Mouse (Mus musculus) liver, embryonic 11.5 days (tissue): ENCODE measurements around the gene Spsb4. TPM values are rescaled to one million over a fixed set of nuclear protein-coding genes. Genes with fewer than 3 reads are reported as not detected.

Experiments
- ATAC-seq: fragments of 200-750 bp; cut with Nextera tagmentation; replicated peaks from 2 replicates; pipeline ENCODE4 v1.8.0; 2017; ENCODE audit warnings: moderate number of reproducible peaks, mild to moderate bottlenecking, moderate TSS enrichment, moderate library complexity; ENCODE audit not compliant: low FRiP score
- DNase-seq: peaks from one replicate; pipeline ENCODE4 v3.0.0-alpha.2; 2017; ENCODE audit warnings: low spot score
- H3K27ac ChIP-seq: fragments of 300-500 bp; sonication (generic); 2 replicates; pipeline ENCODE4 v1.5.1; 2014; ENCODE audit warnings: mild to moderate bottlenecking, low read depth, low read length, control low read depth
- H3K27me3 ChIP-seq: fragments of 300-500 bp; sonication (generic); replicated peaks from 2 replicates; pipeline ENCODE4 v1.6.1; 2014; ENCODE audit warnings: low read length, mixed read lengths; ENCODE audit not compliant: control insufficient read depth, insufficient read depth
- H3K36me3 ChIP-seq: fragments of 300-500 bp; sonication (generic); 2 replicates; pipeline ENCODE4 v1.6.1; 2014; ENCODE audit warnings: mild to moderate bottlenecking, low read length, moderate library complexity, mixed read lengths; ENCODE audit not compliant: control insufficient read depth, insufficient read depth
- H3K4me1 ChIP-seq: fragments of 300-500 bp; sonication (generic); replicated peaks from 2 replicates; pipeline ENCODE4 v1.6.1; 2014; ENCODE audit warnings: low read length, mixed read lengths; ENCODE audit not compliant: control insufficient read depth, insufficient read depth
- H3K4me2 ChIP-seq: fragments of 300-500 bp; sonication (generic); 2 replicates; pipeline ENCODE4 v1.6.1; 2014; ENCODE audit warnings: mild to moderate bottlenecking, control low read depth, moderate library complexity
- H3K4me3 ChIP-seq: fragments of 300-500 bp; sonication (generic); 2 replicates; pipeline ENCODE4 v1.5.1; 2014; ENCODE audit warnings: low read depth, low read length, control low read depth
- H3K9ac ChIP-seq: fragments of 300-500 bp; sonication (generic); 2 replicates; pipeline ENCODE4 v1.6.1; 2014; ENCODE audit warnings: low read depth, low read length, control low read depth
- H3K9me3 ChIP-seq: fragments of 300-500 bp; sonication (generic); 2 replicates; pipeline ENCODE4 v1.6.1; 2016; ENCODE audit warnings: low read length, inconsistent platforms, mixed read lengths; ENCODE audit not compliant: control insufficient read depth
- WGBS: fragments of 180-500 bp; shearing (Covaris S2); extraction: QIAGEN DNeasy Blood & Tissue Kit; methylation state at CpG from one replicate; pipeline ENCODE4 v1.1.7; 2014; 5-methylcytosine and 5-hydroxymethylcytosine counted together
- polyA plus RNA-seq: library from polyadenylated mRNA; unstranded; fragments of >200 nt; fragmentation: Nextera tagmentation; extraction: Ambion mirVana; gene quantifications from 2 replicates; pipeline ENCODE4 v1.2.1, GENCODE M21; 2014

Spsb4 gene
- polyA plus RNA-seq, 1 experiment from 2014 or later, result 8.1 TPM

DNA sequence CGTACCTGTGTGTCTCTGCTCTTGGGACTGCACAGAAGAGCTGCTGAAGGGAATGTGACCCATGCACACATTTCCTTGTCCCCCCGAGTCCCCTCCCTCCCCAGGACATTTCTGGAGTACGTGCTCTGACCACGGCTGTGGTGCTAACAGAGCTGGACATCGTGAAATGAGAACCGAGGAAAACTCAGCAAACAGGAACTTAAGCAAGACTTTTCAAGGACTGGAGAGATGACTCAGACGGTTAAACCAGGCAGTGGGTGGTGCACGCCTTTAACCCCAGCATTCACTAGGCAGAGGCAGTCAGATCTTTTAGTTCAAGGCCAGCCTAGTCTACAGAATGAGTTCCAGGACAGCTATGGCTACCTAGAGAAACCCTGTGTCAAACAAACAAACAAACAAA is 1.5 kb upstream of the Spsb4 start:
- Histone ChIP-seq H3K36me3 (no peaks in the 10 kb centered on the region), H3K27ac (no peak overlapping the region), H3K9ac (no peak overlapping the region), H3K4me2 (no peak overlapping the region), H3K4me3 (no peak overlapping the region), H3K27me3 (peaks cover 50% of the 10 kb centered on the region), H3K4me1 (no peaks in the 10 kb centered on the region; the same call in 1 of the 2 replicates), H3K9me3 (no peaks in the 10 kb centered on the region)
- ATAC-seq, result no peak
- DNase-seq, result no peak
- 57% methylated on average over 8 of the region's 8 CpGs for WGBS

DNA sequence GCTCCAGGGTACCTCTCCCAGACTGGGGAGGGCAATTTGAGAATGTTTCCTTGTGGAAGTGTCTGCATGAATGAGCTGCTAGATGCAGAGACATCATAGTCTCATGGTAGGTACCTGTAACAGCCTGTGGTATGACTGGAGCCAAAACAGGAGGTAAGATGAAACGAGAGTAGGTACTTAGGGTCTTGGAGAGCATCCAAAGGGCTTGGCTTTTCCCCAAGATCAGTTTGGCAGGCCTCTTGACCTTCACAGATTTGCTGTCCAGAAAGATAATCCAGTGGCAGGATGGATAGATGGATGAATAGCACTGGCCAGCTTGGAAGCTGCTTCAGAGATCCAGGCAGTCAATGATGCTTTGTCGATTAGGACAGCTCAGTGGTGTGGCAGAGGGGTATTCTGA is 1.0 kb upstream of the Spsb4 start:
- no peak overlapping the region for H3K4me2 ChIP-seq
- H3K9ac ChIP-seq, result no peak overlapping the region
- 71% methylated on average over 2 of the region's 2 CpGs for WGBS
- no peaks in the 10 kb centered on the region for H3K9me3 ChIP-seq
- peaks cover 50% of the 10 kb centered on the region for H3K27me3 ChIP-seq
- no peak overlapping the region for H3K4me3 ChIP-seq
- no peak for ATAC-seq
- H3K4me1 ChIP-seq, result no peaks in the 10 kb centered on the region; the same call in 1 of the 2 replicates
- no peaks in the 10 kb centered on the region for H3K36me3 ChIP-seq
- DNase-seq, result no peak
- no peak overlapping the region for H3K27ac ChIP-seq

DNA sequence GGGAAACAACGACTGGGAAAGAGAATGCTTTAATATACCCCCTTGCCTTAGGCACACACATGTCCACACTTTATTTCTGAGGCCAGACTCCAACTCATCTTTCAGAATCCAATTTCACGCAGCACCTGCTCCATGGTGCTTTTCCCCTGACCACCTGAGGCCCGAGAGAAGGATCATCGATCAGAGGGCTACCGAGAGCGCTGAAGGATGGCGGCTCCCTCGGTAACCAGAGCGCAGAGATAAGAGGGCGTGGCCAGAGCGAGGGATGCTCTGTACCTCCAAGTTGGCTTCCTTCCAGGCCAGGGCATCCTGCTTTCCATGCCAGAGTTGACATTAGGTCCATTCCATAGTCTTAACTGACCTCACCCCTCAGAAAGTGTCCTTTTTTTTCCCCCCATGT is 588 bp upstream of the Spsb4 start:
- ATAC-seq (no peak), DNase-seq (no peak)
- WGBS, result 1% methylated on average over 11 of the region's 11 CpGs
- Histone ChIP-seq H3K4me3 (peak overlapping the region; percentile 59), H3K9me3 (no peaks in the 10 kb centered on the region), H3K36me3 (no peaks in the 10 kb centered on the region), H3K27ac (no peak overlapping the region), H3K4me2 (peak overlapping the region; percentile 76), H3K27me3 (peaks cover 50% of the 10 kb centered on the region), H3K4me1 (no peaks in the 10 kb centered on the region; the same call in none of the 2 replicates), H3K9ac (no peak overlapping the region)

DNA sequence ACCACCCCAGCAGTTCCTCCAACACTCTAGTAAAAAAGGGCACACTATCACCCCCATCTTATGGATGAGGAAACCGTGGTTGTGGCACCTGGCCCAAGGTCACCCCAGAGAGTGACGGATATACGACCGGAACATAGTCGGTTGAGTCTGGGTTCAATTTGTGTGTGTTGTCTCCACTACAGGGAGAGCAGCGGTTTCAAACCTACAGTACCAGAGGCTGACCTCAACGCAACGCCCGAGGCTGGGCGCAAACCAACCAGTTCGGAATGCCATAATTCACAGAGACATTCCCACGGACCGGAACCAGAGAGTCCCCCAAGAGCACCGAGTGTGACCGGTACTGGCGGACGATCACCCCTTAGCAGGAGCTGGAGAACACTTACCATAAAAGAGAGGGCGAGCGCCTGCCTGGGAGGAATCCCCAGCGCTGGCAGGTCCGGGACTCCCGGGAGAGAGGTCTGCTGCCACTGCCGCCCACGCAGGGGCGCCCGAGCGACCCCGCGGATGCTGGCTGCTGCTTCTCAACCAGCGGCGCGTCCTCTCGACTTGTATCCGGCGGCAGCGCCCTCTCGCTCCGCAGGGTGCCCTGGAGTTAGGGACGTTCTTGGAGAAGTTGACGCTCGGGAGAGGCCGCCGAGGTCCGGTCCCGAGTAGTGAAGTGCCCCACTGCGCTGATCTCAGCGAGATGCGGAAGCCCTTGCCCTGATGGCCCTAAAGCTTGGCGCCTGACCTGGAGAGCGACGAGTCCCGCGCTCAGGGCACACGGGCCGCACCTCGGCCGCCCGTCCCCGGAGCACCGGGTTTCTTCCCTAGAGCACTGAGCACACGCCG is 617 bp downstream of the Spsb4 start:
- WGBS, result 1% methylated on average over 59 of the region's 62 CpGs
- Histone ChIP-seq H3K27ac (no peak overlapping the region; the same call in 1 of the 2 replicates), H3K9me3 (no peaks in the 10 kb centered on the region), H3K4me1 (no peaks in the 10 kb centered on the region; the same call in none of the 2 replicates), H3K27me3 (peaks cover 53% of the 10 kb centered on the region), H3K36me3 (no peaks in the 10 kb centered on the region), H3K4me2 (peak overlapping the region; percentile 76), H3K9ac (peak overlapping the region; percentile 55; the same call in 1 of the 2 replicates), H3K4me3 (peak overlapping the region; percentile 59)
- DNase-seq, result peak; percentile 73
- peak; percentile 30 for ATAC-seq

GRCm38 (mm10) chr9:97017121-97017810 is 1.4 kb downstream of the Spsb4 start:
- peak; percentile 50 for DNase-seq
- Histone ChIP-seq H3K36me3 (no peaks in the 10 kb centered on the region), H3K27me3 (peaks cover 53% of the 10 kb centered on the region), H3K4me3 (peak overlapping the region; percentile 59), H3K27ac (no peak overlapping the region), H3K9me3 (no peaks in the 10 kb centered on the region), H3K9ac (no peak overlapping the region), H3K4me1 (no peaks in the 10 kb centered on the region; the same call in none of the 2 replicates), H3K4me2 (peak overlapping the region; percentile 76)
- ATAC-seq, result no peak
- WGBS, result 2% methylated on average over 34 of the region's 34 CpGs

DNA sequence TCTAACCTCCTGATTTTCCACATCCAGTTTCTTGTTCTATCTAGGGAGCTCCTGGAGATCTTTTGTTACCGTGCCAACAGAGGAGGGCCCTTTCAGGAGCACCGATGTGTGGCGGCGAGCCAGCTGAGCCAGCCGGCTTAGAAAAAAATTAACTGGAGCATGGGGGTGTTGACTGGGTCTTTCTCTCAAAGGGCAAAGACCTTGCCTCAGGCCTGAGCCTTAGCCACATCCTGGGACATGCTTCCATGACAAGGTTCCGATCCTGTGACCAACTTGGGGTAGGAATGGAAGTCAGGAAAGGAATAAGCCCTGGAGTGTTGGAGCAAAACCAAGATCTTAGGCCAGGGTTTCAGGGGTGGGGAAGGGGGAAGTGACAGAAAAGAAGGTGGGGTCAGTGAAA is 2.9 kb downstream of the Spsb4 start:
- 49% methylated on average over 6 of the region's 6 CpGs for WGBS
- no peaks in the 10 kb centered on the region; the same call in none of the 2 replicates for H3K4me1 ChIP-seq
- no peaks in the 10 kb centered on the region for H3K9me3 ChIP-seq
- H3K27me3 ChIP-seq, result peaks cover 49% of the 10 kb centered on the region
- H3K4me2 ChIP-seq, result no peak overlapping the region
- no peak overlapping the region for H3K9ac ChIP-seq
- ATAC-seq (no peak), DNase-seq (no peak)
- no peaks in the 10 kb centered on the region for H3K36me3 ChIP-seq
- no peak overlapping the region for H3K27ac ChIP-seq
- no peak overlapping the region for H3K4me3 ChIP-seq

DNA sequence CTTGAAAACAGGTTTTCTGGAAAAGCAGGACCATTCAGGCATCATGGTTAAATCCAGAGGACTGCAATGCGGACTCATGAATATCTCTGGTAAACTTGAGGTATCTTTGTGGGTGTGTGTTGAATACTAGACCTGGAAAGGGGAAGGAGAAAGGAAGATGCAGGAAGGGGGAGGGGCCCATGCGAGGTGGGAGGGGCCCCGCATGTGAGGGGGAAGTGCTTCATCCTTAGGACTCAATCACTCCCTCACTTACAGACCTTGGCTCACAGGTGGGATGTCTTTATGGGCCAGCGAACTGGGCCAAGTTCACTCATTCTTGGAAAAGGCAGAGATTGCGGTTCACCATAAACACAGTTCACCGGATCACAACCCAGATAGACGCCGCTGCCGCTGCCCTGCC is 4.9 kb downstream of the Spsb4 start:
- Histone ChIP-seq H3K4me3 (no peak overlapping the region), H3K27me3 (peaks cover 30% of the 10 kb centered on the region), H3K9ac (no peak overlapping the region), H3K9me3 (no peaks in the 10 kb centered on the region), H3K4me2 (no peak overlapping the region), H3K36me3 (no peaks in the 10 kb centered on the region), H3K4me1 (no peaks in the 10 kb centered on the region; the same call in none of the 2 replicates), H3K27ac (no peak overlapping the region)
- ATAC-seq, result no peak
- 73% methylated on average over 9 of the region's 9 CpGs for WGBS
- no peak for DNase-seq

GRCm38 (mm10) chr9:97013153-97013552 is 5.5 kb downstream of the Spsb4 start:
- H3K27ac ChIP-seq, result no peak overlapping the region
- no peaks in the 10 kb centered on the region; the same call in 1 of the 2 replicates for H3K4me1 ChIP-seq
- no peak for ATAC-seq

More at GRCm38 (mm10) chr9:97013153-97013552, 5.5 kb downstream of the Spsb4 start:
- H3K9me3 ChIP-seq, result no peaks in the 10 kb centered on the region
- DNase-seq, result no peak
- 31% methylated on average over 6 of the region's 6 CpGs for WGBS
- H3K27me3 ChIP-seq, result peaks cover 25% of the 10 kb centered on the region
- no peaks in the 10 kb centered on the region for H3K36me3 ChIP-seq
- no peak overlapping the region for H3K9ac ChIP-seq
- no peak overlapping the region for H3K4me2 ChIP-seq
- H3K4me3 ChIP-seq, result no peak overlapping the region
